Mouse (Mus musculus) erythroblast, embryonic 14.5 days (primary cell): ENCODE measurements around the gene Tmem220. TPM values are rescaled to one million over a fixed set of nuclear protein-coding genes. Genes with fewer than 3 reads are reported as not detected.

Experiments
- H3K27me3 ChIP-seq: 2 replicates; pipeline ENCODE4 v1.6.1; 2012; ENCODE audit warnings: inconsistent platforms; ENCODE audit not compliant: control insufficient read depth
- H3K36me3 ChIP-seq: 2 replicates; pipeline ENCODE4 v1.6.1; 2012; ENCODE audit warnings: mild to moderate bottlenecking, inconsistent platforms; ENCODE audit not compliant: control insufficient read depth
- H3K4me1 ChIP-seq: 2 replicates; pipeline ENCODE4 v1.6.1; 2012; ENCODE audit warnings: inconsistent platforms; ENCODE audit not compliant: control insufficient read depth
- H3K4me3 ChIP-seq: replicated peaks from 2 replicates; pipeline ENCODE3; 2012; ENCODE audit warnings: moderate library complexity, mild to moderate bottlenecking, inconsistent platforms
- H3K9me3 ChIP-seq: 2 replicates; pipeline ENCODE4 v1.6.1; 2012; ENCODE audit warnings: low read length, inconsistent platforms, mixed read lengths; ENCODE audit not compliant: control insufficient read depth
- GATA1 ChIP-seq: IDR thresholded peaks from 2 replicates; pipeline ENCODE4 v1.6.1; 2012; ENCODE audit warnings: low read length, inconsistent platforms, mixed read lengths
- TAL1 ChIP-seq: IDR thresholded peaks from 3 replicates; pipeline ENCODE4 v1.6.1; 2012; ENCODE audit warnings: low read length, inconsistent platforms, mixed read lengths
- polyA plus RNA-seq: library from polyadenylated mRNA; stranded (reverse); fragments of >175 nt; gene quantifications from 2 replicates; pipeline ENCODE4 v1.2.3, GENCODE M21; 2012

Gene Tmem220
- polyA plus RNA-seq, 1 experiment, result not detected

GRCm38 (mm10) chr11:66993674-66994073, 31.3 kb upstream of the Tmem220 start:
- no peaks in the 10 kb centered on the region for H3K36me3 ChIP-seq
- TF ChIP-seq TAL1, result no peak
- no peaks in the 10 kb centered on the region for H3K9me3 ChIP-seq
- H3K4me1 ChIP-seq, result no peaks in the 10 kb centered on the region
- H3K27me3 ChIP-seq, result no peaks in the 10 kb centered on the region
- no peak overlapping the region for H3K4me3 ChIP-seq

DNA sequence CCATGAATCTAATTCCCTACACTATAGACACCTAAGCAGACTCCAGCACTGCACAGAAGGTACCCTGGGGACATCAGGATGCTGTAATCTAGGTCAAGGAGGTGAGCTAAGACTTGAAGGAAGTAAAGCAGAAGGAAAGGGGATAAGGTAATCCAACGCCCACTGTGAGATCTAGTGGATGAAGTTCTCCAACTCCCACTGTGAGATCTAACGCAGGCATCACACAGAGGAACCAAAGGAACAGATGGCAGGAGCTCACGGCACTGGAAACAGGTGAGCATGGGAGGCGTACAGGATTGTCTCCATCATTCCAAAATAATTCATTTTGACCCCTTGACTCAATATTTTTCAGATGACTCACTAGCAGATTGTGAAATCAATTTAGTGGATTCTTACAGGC, 28.5 kb upstream of the Tmem220 start:
- no peaks in the 10 kb centered on the region for H3K36me3 ChIP-seq
- H3K4me3 ChIP-seq, result no peak overlapping the region
- H3K9me3 ChIP-seq, result no peaks in the 10 kb centered on the region
- no peak for TF ChIP-seq TAL1
- H3K27me3 ChIP-seq, result no peaks in the 10 kb centered on the region
- no peaks in the 10 kb centered on the region for H3K4me1 ChIP-seq

GRCm38 (mm10) chr11:66998467-66999403, 26.2 kb upstream of the Tmem220 start:
- Histone ChIP-seq H3K27me3 (no peaks in the 10 kb centered on the region), H3K4me1 (no peaks in the 10 kb centered on the region), H3K4me3 (no peak overlapping the region), H3K9me3 (no peaks in the 10 kb centered on the region), H3K36me3 (no peaks in the 10 kb centered on the region)
- no peak for TF ChIP-seq GATA1
- no peak for TF ChIP-seq TAL1

DNA sequence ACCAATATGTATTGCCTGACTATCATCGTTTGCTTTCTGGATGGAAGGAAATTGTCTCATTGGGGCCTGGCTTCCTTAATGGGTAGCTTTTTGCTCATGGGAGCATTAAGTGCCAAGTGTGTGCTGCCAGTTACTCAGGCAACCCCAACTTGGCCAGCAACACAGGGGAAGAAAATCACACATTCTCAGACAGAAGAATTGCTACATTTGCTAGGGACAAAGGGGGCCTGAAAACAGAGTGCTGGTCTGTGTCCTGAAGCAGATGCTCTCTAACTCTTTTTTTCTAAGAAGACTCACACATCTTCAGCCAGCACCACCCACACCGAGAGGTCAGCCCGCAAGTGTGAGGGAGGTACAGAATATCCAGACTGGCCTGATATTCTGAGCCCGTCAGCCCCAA, 24.3 kb upstream of the Tmem220 start:
- TF ChIP-seq TAL1, result no peak
- TF ChIP-seq GATA1, result no peak
- no peaks in the 10 kb centered on the region for H3K36me3 ChIP-seq
- H3K9me3 ChIP-seq, result no peaks in the 10 kb centered on the region
- H3K27me3 ChIP-seq, result no peaks in the 10 kb centered on the region
- no peak overlapping the region for H3K4me3 ChIP-seq
- no peaks in the 10 kb centered on the region for H3K4me1 ChIP-seq

DNA sequence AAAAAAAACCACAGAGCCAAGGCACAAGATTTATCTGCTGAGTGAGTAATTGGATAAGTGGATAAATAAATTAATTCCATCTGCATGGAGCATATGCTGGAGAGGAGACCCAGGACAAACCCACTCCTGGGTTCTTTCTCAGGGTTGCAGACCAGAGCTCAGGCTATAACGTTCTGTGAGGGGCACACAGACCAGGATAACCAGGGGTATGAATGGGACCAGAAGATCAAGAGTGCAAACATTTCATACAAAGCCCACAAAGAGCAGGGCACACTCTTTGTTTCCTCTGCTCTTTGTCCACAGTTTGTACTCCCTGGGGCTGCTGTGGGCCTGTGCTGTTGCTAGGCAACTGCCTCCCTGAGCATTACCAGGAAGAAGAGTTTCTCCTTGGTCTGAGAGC, 23.2 kb upstream of the Tmem220 start:
- Histone ChIP-seq H3K36me3 (no peaks in the 10 kb centered on the region), H3K4me3 (no peak overlapping the region), H3K4me1 (no peaks in the 10 kb centered on the region), H3K27me3 (no peaks in the 10 kb centered on the region), H3K9me3 (no peaks in the 10 kb centered on the region)
- TF ChIP-seq TAL1 (no peak), GATA1 (no peak)

DNA sequence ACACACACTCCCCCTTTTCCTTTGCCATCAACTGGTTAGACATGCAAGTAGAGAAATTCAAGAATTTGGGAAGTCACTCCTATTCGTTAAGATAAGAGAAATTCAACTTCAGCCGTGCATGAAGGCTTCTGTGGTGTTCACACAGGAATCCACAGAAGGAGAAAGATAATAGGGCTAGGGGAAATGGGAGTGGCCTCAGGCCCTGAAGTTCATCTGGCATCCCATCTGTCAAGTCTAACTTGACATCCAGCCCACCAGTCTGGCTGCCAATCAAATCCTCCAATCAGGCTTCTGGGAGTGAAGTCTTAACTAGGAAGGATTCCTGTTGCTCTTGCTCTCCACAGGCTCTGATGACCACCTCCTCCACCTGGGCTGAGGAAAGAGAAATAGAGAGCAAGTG, 22.0 kb upstream of the Tmem220 start:
- H3K4me1 ChIP-seq, result no peaks in the 10 kb centered on the region
- H3K4me3 ChIP-seq, result no peak overlapping the region
- no peak for TF ChIP-seq TAL1
- TF ChIP-seq GATA1, result no peak
- H3K27me3 ChIP-seq, result no peaks in the 10 kb centered on the region
- H3K36me3 ChIP-seq, result no peaks in the 10 kb centered on the region
- H3K9me3 ChIP-seq, result no peaks in the 10 kb centered on the region

GRCm38 (mm10) chr11:67007961-67008360, 17.0 kb upstream of the Tmem220 start:
- Histone ChIP-seq H3K36me3 (no peaks in the 10 kb centered on the region), H3K4me3 (no peak overlapping the region), H3K9me3 (no peaks in the 10 kb centered on the region), H3K4me1 (no peaks in the 10 kb centered on the region), H3K27me3 (no peaks in the 10 kb centered on the region)
- no peak for TF ChIP-seq TAL1
- TF ChIP-seq GATA1, result no peak

DNA sequence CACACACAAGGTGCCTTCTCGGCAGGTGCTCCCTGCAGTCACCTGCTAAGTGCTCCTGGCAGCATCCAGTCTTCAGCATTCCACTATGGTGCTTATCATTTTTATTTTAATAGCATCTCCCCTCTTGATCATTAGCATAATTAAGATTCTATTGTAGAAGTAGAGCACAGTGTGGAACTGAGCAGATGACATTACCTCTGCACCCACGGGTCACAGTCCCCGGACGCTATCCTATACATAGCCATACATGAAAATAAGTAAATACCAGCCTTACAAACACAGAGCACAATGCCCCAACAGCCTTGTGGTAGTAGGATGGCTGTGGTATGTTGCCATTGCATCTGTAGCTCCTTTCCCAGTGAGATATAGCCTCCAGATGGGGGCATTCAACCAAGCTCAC, 16.4 kb upstream of the Tmem220 start:
- Histone ChIP-seq H3K9me3 (no peaks in the 10 kb centered on the region), H3K27me3 (no peaks in the 10 kb centered on the region), H3K36me3 (no peaks in the 10 kb centered on the region), H3K4me1 (no peaks in the 10 kb centered on the region), H3K4me3 (no peak overlapping the region)
- no peak for TF ChIP-seq GATA1
- no peak for TF ChIP-seq TAL1

DNA sequence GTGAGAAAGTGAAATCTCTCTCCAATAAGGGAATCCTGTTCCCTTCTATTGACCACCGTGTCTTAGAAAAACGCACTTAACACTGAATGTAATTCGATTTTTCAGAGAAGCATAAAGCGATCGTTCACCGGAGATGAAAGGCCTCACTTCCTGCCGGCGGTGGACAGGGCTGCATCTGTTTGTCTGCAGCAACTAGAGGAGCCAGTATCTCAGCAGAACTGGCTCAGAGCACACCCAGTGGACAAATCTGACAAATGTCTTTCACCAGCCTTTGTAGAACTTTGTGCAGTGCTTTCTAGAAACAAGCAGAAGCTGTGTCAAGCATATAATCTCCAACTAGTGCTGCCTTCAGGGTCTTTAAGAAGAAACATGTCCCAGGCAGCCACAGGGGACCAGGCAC, 14.5 kb upstream of the Tmem220 start:
- Histone ChIP-seq H3K36me3 (no peaks in the 10 kb centered on the region), H3K27me3 (no peaks in the 10 kb centered on the region), H3K9me3 (no peaks in the 10 kb centered on the region), H3K4me1 (no peaks in the 10 kb centered on the region), H3K4me3 (no peak overlapping the region)
- TF ChIP-seq GATA1, result no peak
- TF ChIP-seq TAL1, result no peak

DNA sequence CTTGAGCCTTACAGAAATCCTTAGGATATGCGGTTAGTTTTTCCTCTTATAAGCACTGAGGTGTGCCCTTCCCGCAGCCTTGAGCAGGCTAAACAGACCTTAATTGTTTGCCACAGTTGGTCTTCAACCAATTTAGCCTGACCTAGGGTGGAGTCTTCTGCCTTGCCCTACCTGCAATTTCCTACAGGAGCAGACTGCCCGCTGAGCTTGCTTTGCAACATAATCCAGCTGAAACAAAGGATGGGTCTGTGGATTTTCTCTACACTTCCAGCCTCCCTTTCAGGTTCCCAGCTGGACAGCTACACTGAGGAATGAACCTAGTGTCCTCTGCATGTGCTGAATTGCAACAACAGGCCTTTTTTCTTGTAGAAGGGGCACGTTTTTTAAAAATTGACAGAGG, 13.3 kb upstream of the Tmem220 start:
- H3K4me3 ChIP-seq, result no peak overlapping the region
- TF ChIP-seq TAL1, result no peak
- no peak for TF ChIP-seq GATA1
- H3K36me3 ChIP-seq, result no peaks in the 10 kb centered on the region
- H3K4me1 ChIP-seq, result no peaks in the 10 kb centered on the region
- no peaks in the 10 kb centered on the region for H3K27me3 ChIP-seq
- H3K9me3 ChIP-seq, result no peaks in the 10 kb centered on the region
